Mouse (Mus musculus) heart, embryonic 14.5 days (tissue): ENCODE measurements around the gene Ppia. TPM values are rescaled to one million over a fixed set of nuclear protein-coding genes. Genes with fewer than 3 reads are reported as not detected.
"Not testable (repeated sequence)": the region's sequence is repeated elsewhere in the genome, so short reads cannot be mapped to it uniquely, and the experiment has no call there.

Source experiments
- ATAC-seq: fragments of 200-750 bp; cut with Nextera tagmentation; 2 replicates; pipeline ENCODE4 v1.8.0; 2017; ENCODE audit warnings: low read depth, moderate TSS enrichment; ENCODE audit not compliant: insufficient number of reproducible peaks, insufficient read depth, low FRiP score
- H3K27ac ChIP-seq, 2 experiments: fragments of 200-500 bp in 1 of 2; fragments of 300-500 bp in 1 of 2; sonication (generic) in 1 of 2; replicated peaks in 1 of 2; 2 replicates each; pipeline ENCODE4 v1.5.1; 2012 to 2014; ENCODE audit warnings: low read depth in 2 of 2, low read length in 2 of 2, control low read depth in 1 of 2, mild to moderate bottlenecking in 1 of 2, mixed read lengths in 1 of 2; ENCODE audit not compliant: control insufficient read depth in 1 of 2, insufficient read depth in 1 of 2
- H3K27me3 ChIP-seq: fragments of 300-500 bp; sonication (generic); 2 replicates; pipeline ENCODE4 v1.6.1; 2014; ENCODE audit warnings: mild to moderate bottlenecking, low read length, control low read depth; ENCODE audit not compliant: control insufficient read depth, insufficient read depth
- H3K36me3 ChIP-seq: fragments of 300-500 bp; sonication (generic); 2 replicates; pipeline ENCODE4 v1.6.1; 2014; ENCODE audit warnings: mild to moderate bottlenecking, control low read depth, low read length, mixed read lengths; ENCODE audit not compliant: control insufficient read depth, insufficient read depth
- H3K4me1 ChIP-seq, 2 experiments: fragments of 200-500 bp in 1 of 2; fragments of 300-500 bp in 1 of 2; sonication (generic) in 1 of 2; 2 replicates each; pipeline ENCODE4 v1.6.1; 2012 to 2014; ENCODE audit warnings: low read length in 2 of 2, control low read depth in 1 of 2, mixed read lengths in 1 of 2; ENCODE audit not compliant: control insufficient read depth in 2 of 2, insufficient read depth in 2 of 2
- H3K4me2 ChIP-seq: fragments of 300-500 bp; sonication (generic); 2 replicates; pipeline ENCODE4 v1.6.1; 2014; ENCODE audit warnings: mild to moderate bottlenecking, low read length
- H3K4me3 ChIP-seq, 2 experiments: fragments of 200-500 bp in 1 of 2; fragments of 300-500 bp in 1 of 2; sonication (generic) in 1 of 2; 2 replicates each; pipeline ENCODE4 v1.5.1; 2012 to 2014; ENCODE audit warnings: low read length in 2 of 2, mild to moderate bottlenecking in 2 of 2, control low read depth in 1 of 2, low read depth in 1 of 2, moderate library complexity in 1 of 2; ENCODE audit not compliant: control insufficient read depth in 1 of 2, insufficient read depth in 1 of 2
- H3K9ac ChIP-seq: fragments of 300-500 bp; sonication (generic); 2 replicates; pipeline ENCODE4 v1.6.1; 2014; ENCODE audit warnings: mild to moderate bottlenecking, low read length
- H3K9me3 ChIP-seq: fragments of 300-500 bp; sonication (generic); 2 replicates; pipeline ENCODE4 v1.6.1; 2016; ENCODE audit warnings: low read length, control low read depth; ENCODE audit not compliant: control insufficient read depth
- WGBS: fragments of 180-500 bp; shearing (Covaris S2); extraction: QIAGEN DNeasy Blood & Tissue Kit; methylation state at CpG from one replicate; pipeline ENCODE4 v1.1.7; 2014; 5-methylcytosine and 5-hydroxymethylcytosine counted together
- polyA plus RNA-seq: library from polyadenylated mRNA; unstranded; fragments of >200 nt; fragmentation: Nextera tagmentation; extraction: Ambion mirVana; gene quantifications from 2 replicates; pipeline ENCODE4 v1.2.1, GENCODE M21; 2014

The Ppia gene
- polyA plus RNA-seq, 1 experiment from 2014 or later = 4,441 TPM

DNA sequence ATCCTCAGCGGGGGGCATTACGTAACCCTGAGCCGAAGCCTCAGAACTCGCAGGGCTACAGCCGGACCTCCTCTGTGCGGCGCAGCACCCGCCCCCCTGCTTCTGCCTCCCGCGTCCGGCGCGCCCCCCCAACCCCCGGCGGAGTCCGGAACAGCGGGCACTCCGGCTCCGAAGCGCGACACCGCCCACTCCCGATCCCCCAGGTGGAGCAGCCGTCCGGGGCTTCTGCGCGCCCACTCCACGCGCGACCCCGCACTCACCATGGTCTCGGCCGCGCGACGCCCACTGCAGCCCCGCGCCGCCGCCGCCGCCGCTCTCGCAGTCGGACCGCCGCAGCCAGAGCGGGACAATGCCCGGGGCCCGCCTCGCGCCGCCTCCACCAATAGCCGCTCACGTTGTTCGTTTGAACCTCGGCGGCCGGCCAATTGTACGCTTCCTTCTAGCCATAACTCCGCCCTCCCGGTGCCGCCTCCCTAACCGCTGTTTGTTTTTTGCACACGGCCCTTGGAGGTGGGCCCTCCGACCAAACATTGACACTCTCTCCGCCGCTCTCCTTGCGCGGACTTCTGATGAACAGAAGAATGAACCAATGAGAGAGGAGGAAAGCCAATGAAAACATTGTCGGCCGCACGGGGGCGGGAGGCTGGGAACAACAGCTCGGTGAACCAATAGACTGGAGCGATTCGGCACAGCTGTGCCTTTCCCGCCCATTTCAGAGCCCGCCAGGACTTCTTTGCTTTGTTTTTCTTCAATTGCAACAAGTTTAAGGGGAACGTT lies 29.0 kb downstream of the Ppia start, which contains the start of gene H2afv:
H2afv (minus strand) TSS at position 367 of the 777 bp plus-strand sequence.
- peaks cover 2 to 11% of the 10 kb centered on the region in 2 experiments; a peak in 2 of 4 replicates for H3K4me1 ChIP-seq
- H3K4me2 ChIP-seq = peak within 1 kb of the TSS; percentile 79
- H3K9ac ChIP-seq = peak within 1 kb of the TSS; percentile 86
- H3K27me3 ChIP-seq = no peaks in the 10 kb centered on the region
- H3K36me3 ChIP-seq = peaks cover 4% of the 10 kb centered on the region; the same call in 1 of the 2 replicates
- H3K9me3 ChIP-seq = no peaks in the 10 kb centered on the region
- H3K27ac ChIP-seq = peak within 1 kb of the TSS; percentile 86 to 89
- ATAC-seq = peak; percentile 99
- H3K4me3 ChIP-seq = peak within 1 kb of the TSS; percentile 75 to 92
- under 1% methylated on average over 78 of the region's 80 CpGs for WGBS

DNA sequence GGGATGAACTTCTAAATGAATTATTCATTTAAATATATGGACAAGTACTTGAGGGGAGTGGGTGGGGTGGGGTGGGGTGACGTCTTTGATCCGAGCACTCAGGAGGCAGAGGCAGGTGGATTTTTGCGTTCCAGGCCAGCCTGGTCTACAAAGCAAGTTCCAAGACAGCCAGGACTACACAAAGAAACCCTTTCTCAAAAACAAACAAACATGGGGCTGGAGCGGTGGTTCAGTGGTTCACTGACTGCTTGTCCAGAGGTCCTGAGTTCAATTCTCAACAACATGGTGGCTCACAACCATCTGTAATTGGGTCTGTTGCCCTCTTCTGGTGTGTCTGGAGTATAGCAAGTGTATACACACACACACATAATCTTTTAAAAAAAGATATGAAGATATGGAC lies 30.2 kb downstream of the Ppia start:
- no peak overlapping the region for H3K27ac ChIP-seq

DNA sequence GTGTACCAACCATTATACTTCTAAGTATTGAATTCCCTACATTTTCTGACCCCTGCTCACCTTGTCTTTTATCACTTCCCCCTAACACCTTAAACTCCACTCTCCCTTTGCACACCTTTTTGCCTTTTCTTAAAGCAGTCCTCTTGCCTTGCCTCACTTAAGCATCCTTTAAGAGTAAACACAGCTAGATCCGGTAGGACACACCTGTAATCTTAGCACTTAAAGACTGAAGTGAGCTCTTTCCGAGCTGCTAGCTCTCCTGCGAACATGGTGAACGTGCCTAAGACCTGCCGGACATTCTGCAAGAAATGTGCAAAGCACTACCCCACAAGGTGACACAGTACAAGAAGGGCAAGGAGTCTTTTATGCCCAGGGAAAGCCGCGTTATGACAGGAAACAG lies 30.7 kb downstream of the Ppia start:
- H3K36me3 ChIP-seq = 0 out of 2 replicates have a peak, but pooled peaks cover 3% of the 10 kb centered on the region
- H3K27me3 ChIP-seq = no peaks in the 10 kb centered on the region
- peaks cover 2 to 11% of the 10 kb centered on the region in 2 experiments; a peak in 2 of 4 replicates for H3K4me1 ChIP-seq
- no peak overlapping the region for H3K27ac ChIP-seq
- no peak for ATAC-seq
- H3K9me3 ChIP-seq = no peaks in the 10 kb centered on the region
- 83% methylated on average over 7 of the region's 7 CpGs for WGBS
- no peak overlapping the region for H3K4me2 ChIP-seq
- no peak overlapping the region for H3K4me3 ChIP-seq
- H3K9ac ChIP-seq = no peak overlapping the region

More for the DNA sequence above, 30.2 kb downstream of the Ppia start:
- 74% methylated on average over 4 of the region's 4 CpGs for WGBS
- H3K27me3 ChIP-seq = no peaks in the 10 kb centered on the region
- H3K4me1 ChIP-seq = peaks cover 2 to 11% of the 10 kb centered on the region in 2 experiments; a peak in 2 of 4 replicates
- 0 out of 2 replicates have a peak, but pooled peaks cover 4% of the 10 kb centered on the region for H3K36me3 ChIP-seq
- no peak overlapping the region for H3K9ac ChIP-seq
- ATAC-seq = no peak
- no peak overlapping the region; a peak in 1 of 4 replicates for H3K4me3 ChIP-seq
- H3K9me3 ChIP-seq = no peaks in the 10 kb centered on the region
- H3K4me2 ChIP-seq = no peak overlapping the region; the same call in 1 of the 2 replicates

DNA sequence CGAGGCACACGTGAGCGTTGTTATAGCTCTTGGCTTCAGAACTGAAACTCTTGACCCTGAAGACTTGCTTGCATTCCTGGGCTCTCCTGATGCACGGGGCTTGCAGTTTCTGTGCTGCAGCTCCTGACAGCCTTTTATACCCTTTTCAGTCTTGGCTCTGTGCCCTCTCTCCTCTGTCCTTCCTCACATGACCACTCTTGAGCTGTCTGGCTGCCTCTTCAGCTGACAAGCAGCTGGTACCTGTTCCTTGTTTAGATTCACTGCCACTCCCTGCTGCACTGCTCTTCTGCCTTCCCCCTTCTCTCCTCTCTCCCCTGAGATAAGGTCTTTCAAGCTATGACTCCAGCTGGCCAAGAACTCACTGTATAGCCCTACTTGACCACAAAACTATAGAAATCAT lies 32.2 kb downstream of the Ppia start:
- H3K27me3 ChIP-seq = no peaks in the 10 kb centered on the region
- H3K36me3 ChIP-seq = no peaks in the 10 kb centered on the region
- 0 out of 2 replicates have a peak overlapping the region, but pooled peaks have one; percentile 34 for H3K9ac ChIP-seq
- H3K4me2 ChIP-seq = peak overlapping the region; percentile 27
- H3K4me1 ChIP-seq = peaks cover 2 to 11% of the 10 kb centered on the region in 2 experiments; a peak in 2 of 4 replicates
- H3K27ac ChIP-seq = peak overlapping the region in 1 of 2 experiments; percentile 44; a peak in 1 of 4 replicates
- no peak for ATAC-seq
- 34% methylated on average over 4 of the region's 4 CpGs for WGBS
- no peaks in the 10 kb centered on the region for H3K9me3 ChIP-seq
- H3K4me3 ChIP-seq = no peak overlapping the region

DNA sequence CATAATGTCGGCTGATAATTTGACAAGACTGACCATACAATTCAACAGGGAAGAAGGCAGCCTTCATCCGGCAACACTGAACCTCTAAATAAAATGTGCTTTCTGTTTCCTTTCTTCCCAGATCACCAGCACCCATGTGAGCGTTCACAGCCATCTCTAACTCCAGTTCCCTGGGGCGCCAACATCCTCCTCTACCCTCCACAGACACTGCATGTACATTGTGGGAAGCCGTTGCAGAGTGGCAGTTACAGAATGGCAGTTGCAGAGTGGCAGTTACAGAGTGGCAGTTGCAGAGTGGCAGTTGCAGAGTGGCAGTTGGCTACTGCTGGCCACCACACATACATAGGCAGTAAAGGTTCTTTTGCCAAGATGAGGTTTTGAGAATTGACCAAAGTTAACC lies 32.9 kb downstream of the Ppia start:
- not testable (repeated sequence) for H3K4me3 ChIP-seq, H3K27me3 ChIP-seq, H3K9ac ChIP-seq, H3K4me1 ChIP-seq, H3K4me2 ChIP-seq, H3K27ac ChIP-seq, H3K9me3 ChIP-seq, H3K36me3 ChIP-seq, ATAC-seq
- WGBS = 88% methylated on average over 5 of the region's 5 CpGs

DNA sequence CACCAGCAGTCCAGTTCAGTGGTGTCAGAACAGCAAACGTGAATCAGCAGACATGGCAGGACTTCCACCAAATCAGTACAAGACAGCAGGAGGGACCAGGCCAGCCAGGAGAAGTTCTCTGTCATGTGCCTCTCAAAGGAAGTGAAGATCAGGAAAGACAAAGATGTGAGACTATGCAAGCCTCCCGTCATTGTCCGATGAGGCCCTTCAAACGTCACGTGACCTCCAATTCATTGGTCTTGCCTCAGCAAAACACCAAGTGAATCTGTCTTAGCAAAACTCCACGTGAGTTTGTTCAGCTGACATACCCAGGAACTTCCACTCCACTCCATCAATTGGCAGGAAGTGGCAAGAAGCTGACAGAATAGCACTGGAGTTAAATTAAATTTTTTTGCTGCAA lies 40.8 kb downstream of the Ppia start:
- 71% methylated on average over 6 of the region's 6 CpGs for WGBS
- ATAC-seq = no peak

GRCm38 (mm10) chr11:6463159-6463837 lies 48.1 kb downstream of the Ppia start:
- Histone ChIP-seq H3K27me3 (no peaks in the 10 kb centered on the region), H3K4me1 (no peaks in the 10 kb centered on the region), H3K4me3 (no peak overlapping the region), H3K27ac (no peak overlapping the region), H3K36me3 (peaks cover 25% of the 10 kb centered on the region), H3K9ac (no peak overlapping the region), H3K4me2 (no peak overlapping the region), H3K9me3 (no peaks in the 10 kb centered on the region)
- WGBS = 81% methylated on average over 6 of the region's 6 CpGs
- no peak for ATAC-seq

More for the DNA sequence above, 40.8 kb downstream of the Ppia start:
- H3K27me3 ChIP-seq = no peaks in the 10 kb centered on the region
- H3K9ac ChIP-seq = no peak overlapping the region
- H3K27ac ChIP-seq = no peak overlapping the region
- H3K4me3 ChIP-seq = no peak overlapping the region
- no peak overlapping the region for H3K4me2 ChIP-seq
- H3K36me3 ChIP-seq = no peaks in the 10 kb centered on the region
- H3K4me1 ChIP-seq = no peaks in the 10 kb centered on the region
- no peaks in the 10 kb centered on the region for H3K9me3 ChIP-seq
